Mouse (Mus musculus) kidney, postnatal 4 days (tissue): ENCODE data around the gene Foxr1.
"Not testable (repeated sequence)": the region's sequence is repeated elsewhere in the genome, so short reads cannot be mapped to it uniquely, and the experiment has no call there.

ENCODE experiments used
- DNase-seq, 2 experiments: peaks; one replicate each; pipeline ENCODE4 v3.0.0; 2021; ENCODE audit warnings: mixed read lengths in 2 of 2

Foxr1 gene

DNA sequence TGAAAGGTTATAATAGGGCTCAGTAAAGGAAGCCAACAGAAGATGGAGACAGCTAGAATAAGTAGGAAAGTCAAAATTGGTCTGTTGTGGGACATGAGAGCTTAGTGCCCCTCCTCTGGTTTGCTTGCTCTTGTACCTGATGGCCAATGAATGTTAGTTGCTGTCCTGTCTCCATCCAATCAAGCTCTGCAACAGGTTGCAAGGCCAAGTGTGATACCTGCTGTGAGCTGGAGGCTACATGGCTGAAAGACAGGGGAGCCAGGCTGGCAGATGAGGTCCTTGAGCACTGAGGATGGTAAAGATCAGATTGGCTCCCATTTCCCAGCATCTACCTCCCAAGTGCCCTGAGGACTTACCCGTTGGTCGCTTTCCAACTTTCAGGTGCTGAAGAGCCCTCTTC lies 28.2 kb downstream of the Foxr1 start:
- DNase-seq, result no peak

DNA sequence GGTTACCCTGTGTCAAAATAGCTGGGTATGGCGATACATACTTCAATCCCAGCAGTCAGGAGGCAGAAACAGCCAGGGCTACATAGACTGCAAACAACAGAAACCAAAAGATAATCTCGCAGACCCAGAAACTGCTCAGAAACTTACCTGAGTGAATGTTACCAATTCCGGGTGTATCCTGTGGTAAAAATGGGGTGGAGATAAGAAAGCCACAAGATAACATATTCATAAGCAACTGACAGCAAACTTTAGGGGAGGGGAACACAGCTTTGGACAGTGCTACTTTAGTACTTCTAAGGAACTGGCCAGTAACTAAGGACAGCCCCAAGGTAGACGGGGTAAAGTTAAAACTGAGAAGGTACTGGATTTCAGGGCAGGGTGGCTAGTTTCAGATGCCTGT lies 28.6 kb downstream of the Foxr1 start:
- DNase-seq, result no peak

DNA sequence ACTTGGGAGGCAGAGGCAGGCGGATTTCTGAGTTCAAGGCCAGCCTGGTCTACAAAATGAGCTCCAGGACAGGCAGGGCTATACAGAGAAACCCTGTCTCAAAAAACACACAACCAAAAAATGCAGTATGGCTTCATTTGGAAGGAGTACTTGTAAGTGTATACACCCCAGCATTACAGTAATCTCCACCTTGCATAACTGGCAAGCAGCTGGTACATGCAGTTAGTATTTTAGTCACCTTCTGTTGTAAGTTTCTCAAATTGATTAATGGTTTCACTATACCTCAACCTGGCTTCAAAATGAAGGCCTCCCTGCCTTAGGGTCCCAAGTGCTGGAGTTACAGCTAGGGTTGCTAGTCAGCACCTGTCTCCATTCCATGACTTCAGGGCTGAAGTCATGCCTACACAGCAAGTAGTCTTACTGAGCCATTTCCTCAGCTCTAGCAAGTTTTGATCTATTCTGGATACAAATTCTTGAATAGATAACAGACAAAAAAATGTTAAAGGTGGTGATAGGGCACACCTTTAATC lies 29.3 kb downstream of the Foxr1 start:
- DNase-seq, result no peak

DNA sequence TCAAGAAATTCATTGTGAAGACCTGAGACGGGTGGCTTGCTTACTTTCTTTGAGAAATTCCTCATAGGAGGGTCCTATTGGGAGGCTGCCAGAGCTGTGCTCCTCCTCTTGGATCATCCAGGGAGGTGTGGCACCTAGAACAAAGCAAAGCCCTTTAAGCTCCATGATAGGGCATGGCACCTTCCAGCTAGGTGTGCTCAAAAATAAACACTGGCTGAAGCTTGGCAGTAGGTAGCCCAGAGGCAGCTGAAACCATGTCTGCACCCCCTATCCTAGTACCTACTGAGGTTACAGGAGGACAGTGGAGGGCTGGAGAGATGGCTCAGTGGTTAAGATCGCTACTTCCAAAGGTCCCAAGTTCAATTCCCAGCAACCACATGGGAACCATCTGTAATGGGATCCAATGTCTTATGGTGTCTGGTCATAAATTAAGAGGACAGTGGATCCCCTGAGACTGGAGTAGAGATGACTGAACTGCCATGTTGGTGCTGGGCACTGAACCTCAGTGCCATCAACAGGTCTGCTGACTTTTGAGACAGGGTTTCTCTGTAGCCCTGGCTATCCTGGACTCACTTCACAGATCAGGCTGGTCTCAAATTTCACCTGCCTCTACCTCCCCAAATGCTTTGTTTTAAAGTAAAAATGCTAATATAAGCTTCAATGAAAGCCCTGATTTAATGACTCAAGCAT lies 30.1 kb downstream of the Foxr1 start:
- no peak for DNase-seq

DNA sequence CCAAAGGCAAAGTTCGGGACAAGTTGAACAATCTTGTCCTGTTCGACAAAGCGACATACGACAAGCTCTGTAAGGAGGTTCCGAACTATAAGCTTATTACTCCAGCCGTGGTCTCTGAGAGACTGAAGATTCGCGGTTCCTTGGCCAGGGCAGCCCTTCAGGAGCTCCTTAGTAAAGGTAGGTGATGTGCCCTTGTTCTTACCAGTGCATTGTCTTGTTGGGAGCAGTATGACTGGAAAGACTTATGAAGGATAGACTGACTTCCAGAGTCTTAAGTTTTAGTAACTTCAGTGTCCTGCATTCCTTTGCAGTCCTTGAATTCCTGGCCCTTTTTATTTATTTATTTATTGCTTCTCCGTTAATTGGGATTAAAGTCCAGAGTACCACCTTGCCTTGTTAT lies 32.2 kb downstream of the Foxr1 start:
- DNase-seq, result not testable (repeated sequence)

DNA sequence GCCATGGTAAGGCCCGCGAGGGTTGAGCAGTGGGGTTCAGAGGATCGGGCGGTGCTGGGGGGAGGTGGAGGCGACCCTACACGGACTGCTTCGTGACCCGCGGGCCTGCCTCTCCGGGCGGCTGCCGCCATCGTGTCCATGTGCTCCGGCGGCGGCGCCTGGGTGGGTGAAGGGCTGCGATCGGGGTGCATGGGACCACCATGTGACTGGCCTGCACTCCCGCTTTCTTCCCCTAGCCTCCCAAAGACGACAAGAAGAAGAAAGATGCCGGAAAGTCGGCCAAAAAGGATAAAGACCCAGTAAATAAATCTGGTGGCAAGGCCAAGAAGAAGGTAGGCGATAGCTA lies 33.2 kb downstream of the Foxr1 start:
- DNase-seq, result no peak

DNA sequence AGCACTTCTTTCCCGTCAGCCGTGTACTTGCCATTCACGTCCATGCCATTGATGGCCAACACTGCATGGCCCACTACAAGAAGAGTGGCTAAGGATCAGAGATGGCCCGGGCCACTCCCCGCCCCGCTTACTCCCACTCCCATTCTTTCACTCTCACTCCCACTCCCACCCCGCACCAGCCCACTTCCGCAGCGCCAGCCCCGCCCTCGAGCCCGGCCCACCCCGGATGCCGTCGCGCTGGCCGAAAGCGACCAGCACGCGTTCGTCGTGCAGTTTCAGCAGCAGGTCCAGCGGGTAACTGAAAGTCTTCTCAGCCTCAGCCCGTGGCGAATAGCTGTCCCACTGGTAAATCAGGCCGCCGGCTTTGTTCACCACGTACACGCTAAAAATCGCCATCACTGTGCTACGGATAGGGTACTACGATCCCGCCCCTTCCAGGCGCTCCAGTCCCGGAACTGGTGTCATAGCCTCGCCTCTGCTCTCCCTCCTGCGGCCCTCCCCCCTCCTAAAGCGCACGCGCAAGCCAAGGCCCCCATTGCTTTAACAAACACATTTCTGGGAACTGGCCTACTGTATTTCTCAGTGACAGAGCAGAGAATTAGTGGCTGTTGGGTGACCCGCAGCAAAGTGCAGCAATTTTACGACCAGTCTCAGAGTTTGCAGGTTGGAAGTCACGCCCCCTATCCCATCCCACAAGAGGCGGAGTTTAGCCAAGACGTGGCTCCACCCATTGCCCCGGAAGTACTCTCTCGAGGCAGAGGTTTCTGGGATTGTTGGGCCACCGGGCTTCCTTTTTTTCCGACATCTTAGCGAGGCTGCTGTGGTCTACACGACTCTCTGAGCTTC lies 33.8 kb downstream of the Foxr1 start, which contains the start of the genes Rps25 and Trappc4:
Gene Rps25, plus strand, starts transcription at position 234 of the 846 bp plus-strand sequence.
Gene Trappc4, minus strand, starts transcription at position 695 of the 846 bp plus-strand sequence.
- peak; percentile 96 to 97 for DNase-seq

DNA sequence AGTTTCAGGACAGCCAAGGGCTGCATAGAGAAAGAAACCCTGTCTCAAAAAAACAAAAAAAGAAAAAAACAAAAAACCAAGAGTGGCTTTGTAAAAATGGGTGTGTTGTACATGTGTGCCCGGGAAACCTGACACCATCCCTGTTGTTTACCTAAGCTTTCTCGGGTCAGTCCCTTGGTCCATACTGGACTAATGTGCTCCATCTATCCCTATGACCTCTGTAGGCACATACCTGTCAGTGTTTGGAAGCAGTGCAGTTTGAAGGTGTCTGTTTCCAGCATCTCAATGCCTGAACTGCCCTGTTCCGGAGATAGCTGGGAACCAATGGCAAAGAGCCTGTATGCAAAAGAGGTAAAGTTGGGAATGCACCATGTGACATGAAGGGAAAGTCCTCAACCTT lies 35.9 kb downstream of the Foxr1 start:
- no peak for DNase-seq

DNA sequence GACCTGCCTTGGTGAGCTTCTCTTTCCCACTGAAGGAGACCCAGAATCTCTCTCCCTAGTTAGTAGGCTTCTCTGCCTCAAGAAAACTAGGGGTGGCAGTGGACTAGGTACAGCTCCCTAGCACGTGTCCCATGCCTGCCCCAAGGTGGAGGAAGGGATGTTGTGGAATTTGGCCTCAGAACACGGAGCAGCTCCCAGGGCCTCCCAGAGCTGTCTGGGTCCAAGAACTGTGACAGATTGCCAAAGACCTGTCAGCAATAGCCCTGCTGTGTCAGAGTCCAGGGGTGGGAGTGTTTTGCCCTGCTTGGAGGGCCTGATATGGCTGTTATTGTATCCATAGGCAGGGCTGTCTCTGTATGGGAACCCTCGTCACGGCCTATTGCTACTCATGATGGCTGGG lies 39.9 kb downstream of the Foxr1 start:
- peak; percentile 35 to 62 for DNase-seq

DNA sequence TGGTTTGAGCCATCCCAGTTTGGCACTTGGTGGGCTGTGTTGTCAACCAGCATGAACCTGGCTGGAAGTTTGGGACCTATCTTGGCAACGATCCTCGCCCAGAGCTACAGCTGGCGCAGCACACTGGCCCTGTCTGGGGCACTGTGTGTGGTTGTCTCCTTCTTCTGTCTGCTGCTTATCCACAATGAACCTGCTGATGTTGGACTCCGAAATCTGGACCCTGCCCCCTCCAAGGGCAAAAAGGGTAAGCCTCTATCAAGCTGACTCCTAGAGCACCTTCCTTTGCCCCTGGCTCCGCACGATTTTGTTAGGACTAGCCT lies 41.2 kb downstream of the Foxr1 start:
- DNase-seq, result no peak

DNA sequence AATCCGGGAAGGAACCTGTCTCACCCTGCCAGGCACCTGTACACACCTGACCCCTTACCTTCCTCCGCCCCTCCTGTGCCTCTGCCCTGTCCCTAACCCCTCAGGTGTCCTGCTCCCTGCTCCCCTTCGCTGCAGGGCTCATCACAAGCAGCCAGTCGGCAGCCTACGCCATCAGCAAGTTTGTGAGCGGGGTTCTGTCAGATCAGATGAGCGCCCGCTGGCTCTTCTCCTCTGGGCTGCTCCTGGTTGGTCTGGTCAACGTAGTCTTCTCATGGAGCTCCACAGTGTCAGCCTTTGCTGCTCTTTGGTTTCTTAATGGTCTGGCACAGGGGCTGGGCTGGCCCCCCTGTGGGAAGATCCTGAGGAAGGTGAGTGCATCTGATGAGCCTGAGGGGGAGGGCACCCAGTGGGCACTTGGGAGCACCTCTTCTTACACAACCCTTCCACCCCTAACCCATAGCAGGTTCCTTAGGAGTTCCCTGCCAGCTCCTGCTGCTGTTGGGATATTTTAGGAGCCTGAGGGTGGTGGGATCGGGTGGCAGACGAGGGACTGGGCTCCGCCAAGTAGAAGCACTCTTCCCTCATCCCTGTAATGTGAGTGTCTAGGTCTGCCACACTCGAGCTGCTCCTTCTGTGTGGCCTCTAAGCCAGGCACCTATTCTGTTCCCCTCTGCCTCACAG lies 41.7 kb downstream of the Foxr1 start:
- peak in 1 of 2 experiments; percentile 20 for DNase-seq

DNA sequence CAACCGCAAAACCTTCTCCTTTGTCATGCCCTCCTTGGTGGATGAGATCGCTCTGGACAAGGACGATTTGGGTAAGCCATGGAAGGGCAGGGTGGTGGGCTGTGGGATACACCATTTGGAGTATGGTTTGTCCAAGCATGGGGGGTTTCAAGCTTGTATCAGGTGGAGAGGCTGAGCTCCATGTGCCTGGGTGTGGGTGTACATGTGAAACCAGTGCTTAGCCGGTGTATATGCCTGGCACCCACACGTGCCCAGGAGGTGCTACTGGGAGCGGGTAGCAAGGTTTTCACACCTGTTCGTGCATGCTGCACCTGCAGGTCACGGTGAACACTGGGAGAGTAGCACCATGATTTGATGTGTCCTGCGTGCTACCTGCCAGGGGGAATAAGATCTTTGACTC lies 42.4 kb downstream of the Foxr1 start:
- DNase-seq, result no peak

DNA sequence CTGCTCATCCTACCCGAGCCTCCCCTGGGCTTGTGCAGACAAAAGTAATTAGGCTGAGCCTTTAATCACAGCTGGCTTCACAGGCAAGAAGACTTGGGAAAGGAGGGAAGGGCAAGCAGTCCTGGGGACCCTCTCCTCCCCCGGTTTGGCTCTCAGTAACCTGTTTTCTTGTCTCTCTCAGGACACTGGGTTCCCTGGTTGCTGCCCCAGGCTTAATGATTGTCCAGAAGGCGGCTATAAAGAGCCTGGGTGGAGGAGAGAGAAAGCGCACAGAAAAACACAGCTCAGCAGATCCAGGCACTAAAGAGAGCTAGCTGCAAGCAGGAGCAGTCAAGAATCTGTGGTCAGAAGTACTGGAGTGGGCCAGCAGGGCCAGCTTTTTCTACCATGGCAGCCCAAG lies 42.8 kb downstream of the Foxr1 start:
- DNase-seq, result peak; percentile 63 to 77

DNA sequence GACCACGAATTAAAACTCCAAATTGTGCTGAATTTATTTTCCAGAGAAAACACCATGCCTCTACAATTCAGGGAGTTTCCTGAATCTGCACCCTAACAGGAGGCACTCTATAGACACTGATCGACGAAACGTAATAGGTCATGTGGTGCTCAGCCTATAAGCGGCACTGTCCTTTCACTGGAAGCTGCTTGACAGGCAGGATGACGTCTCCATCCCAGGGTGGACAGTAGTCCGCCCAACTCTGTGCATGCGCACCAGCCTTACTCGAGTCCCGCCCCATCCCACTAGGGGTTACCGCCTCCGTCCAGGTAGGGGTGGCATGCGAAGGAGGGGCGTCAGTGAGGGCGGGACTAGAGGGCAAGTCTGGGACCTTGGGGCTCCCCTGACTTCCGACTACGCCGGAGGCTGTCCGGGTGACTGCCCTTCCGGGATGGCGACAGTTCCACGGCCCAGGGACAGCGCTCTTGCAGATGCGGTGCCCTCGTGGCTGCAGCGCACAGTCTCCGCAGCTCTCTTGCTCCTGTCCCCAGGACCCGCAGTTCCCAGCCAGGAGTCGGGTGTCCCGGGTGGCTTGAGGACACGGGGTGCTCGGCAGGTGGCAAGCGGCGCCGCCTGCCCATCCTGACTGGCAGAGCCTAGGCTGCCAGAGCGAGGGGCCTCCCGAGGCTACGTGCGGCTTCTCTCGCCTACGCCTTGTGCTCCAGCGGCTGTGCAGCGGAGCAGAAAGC lies 44.1 kb downstream of the Foxr1 start, which contains the start of gene Slc37a4:
Gene Slc37a4, plus strand, starts transcription at position 169 of the 728 bp plus-strand sequence.
- DNase-seq, result peak; percentile 93 to 95

DNA sequence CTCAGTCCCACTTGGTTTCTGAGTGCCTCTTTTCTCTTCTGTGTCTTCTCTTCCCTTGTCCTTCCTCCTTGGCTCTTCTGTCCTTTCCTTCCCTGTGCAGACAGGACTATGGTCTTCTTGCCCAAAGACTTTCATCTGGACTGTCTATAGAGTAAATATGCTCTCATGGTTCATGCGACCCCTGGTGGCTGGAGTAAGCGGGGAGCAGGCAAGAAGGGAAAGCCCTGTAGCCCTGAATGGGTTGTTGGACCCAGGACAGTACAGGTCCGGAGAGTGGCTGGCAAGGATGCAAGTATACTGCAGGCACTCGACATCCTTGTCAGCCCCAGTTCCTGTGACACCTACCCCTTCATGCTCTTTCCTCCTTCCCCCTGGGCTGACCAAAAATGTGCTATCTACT lies 49.5 kb downstream of the Foxr1 start:
- DNase-seq, result peak; percentile 90 to 91

DNA sequence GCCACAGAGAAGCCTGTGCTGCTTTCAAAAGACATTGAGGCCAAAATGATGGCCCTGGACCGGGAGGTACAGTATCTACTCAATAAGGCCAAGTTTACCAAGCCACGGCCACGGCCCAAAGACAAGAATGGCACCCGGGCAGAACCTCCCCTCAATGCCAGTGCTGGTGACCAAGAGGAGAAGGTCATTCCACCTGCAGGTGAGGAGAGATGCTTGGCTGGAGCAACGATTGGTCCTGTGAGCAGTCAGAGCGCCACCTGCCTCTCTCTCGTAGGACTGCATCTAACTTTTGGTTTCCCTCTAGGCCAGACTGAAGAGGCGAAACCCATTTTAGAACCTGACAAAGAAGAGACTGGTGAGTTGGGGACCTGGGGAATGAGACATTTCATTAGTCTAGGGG lies 51.7 kb downstream of the Foxr1 start:
- DNase-seq, result peak; percentile 68 to 76

DNA sequence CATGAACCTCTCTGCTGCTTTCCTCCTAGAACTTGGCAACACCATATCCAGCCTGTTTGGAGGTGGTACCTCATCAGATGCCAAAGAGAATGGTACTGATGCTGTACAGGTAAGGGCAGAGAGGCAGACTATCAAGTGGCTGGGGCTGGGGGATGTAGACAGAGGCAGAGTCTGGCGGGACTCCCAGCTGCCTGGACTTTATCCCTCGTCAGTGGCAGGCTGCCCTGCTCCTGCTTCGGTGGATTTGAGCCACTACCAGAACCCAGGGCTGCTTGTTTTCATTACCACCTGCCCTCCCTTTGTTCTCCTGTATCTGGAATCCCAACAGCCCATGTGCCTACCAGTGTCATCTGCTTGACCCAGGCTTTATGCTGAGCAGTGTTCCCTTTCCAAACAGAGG lies 53.7 kb downstream of the Foxr1 start:
- DNase-seq, result no peak

DNA sequence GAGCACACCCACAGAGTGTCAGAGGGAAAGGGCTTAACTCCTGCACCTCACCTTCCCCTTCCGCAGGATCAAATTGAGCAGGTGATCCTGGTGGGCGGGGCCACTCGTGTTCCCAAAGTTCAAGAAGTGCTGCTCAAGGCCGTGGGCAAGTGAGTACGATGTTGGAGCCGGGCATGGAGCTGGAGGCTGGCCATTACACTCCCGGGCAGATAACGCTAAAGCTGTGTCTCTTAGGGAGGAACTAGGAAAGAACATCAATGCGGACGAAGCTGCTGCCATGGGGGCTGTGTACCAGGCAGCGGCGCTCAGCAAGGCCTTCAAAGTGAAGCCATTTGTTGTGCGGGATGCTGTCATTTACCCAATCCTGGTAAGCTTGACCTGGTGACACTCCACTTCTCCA lies 56.3 kb downstream of the Foxr1 start:
- no peak for DNase-seq
